Mouse (Mus musculus): Measurements from ENCODE around the gene Dppa2.

DNA sequence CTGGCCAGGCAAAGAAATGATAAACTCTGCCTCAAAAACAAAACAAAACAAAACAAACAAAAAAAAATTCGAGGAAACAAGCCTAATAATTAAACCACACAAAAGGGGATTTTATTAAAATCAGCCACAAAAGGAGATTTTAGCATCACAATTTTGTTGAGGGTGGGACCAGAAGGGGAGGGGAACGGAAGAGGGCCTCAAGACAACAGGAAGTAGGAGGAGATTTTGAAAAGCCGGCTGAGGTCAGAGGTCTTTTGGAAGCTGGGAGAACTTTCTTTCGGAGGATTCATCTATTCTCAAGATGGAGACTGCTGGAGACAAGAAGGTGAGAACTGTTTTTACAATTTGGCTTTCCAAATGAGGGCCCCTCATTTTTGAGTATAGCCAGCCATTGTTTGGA, 20.2 kb upstream of the Dppa2 start, which contains the start of gene Dppa4:
- no peak for TF ChIP-seq CTCF (IDR thresholded peaks at IDR 0.05; ENCODE audit: control insufficient read depth, insufficient read depth, insufficient read length)
- no peak for TF ChIP-seq MYOG (IDR thresholded peaks at IDR 0.05; ENCODE audit: control insufficient read depth, extremely low read depth, insufficient read length)
- TF ChIP-seq MYOD1 (IDR thresholded peaks at IDR 0.05; ENCODE audit: control insufficient read depth, insufficient read length, low read depth) = no peak
- TF ChIP-seq MAX (IDR thresholded peaks at IDR 0.05) = no peak
- no peak for TF ChIP-seq USF1 (IDR thresholded peaks at IDR 0.05; ENCODE audit: low read depth)
- TF ChIP-seq CEBPB (IDR thresholded peaks at IDR 0.05; ENCODE audit: low read depth) = no peak
- TF ChIP-seq FOSL1 (IDR thresholded peaks at IDR 0.05; ENCODE audit: insufficient read depth, low read length, poor library complexity, severe bottlenecking) = no peak

All from C2C12 (cell line).